Mouse (Mus musculus) hindbrain, postnatal 0 days (tissue): ENCODE data around the gene Cela1. TPM values are rescaled to one million over a fixed set of nuclear protein-coding genes. Genes with fewer than 3 reads are reported as not detected.

Experiments
- ATAC-seq: fragments of 200-750 bp; cut with Nextera tagmentation; 2 replicates; pipeline ENCODE4 v1.8.0; 2017; ENCODE audit warnings: mild to moderate bottlenecking, moderate TSS enrichment, moderate library complexity
- DNase-seq: peaks from one replicate; pipeline ENCODE4 v3.0.0-alpha.2; 2015; ENCODE audit warnings: low spot score
- H3K27ac ChIP-seq: fragments of 300-500 bp; sonication (generic); 2 replicates; pipeline ENCODE4 v1.5.1; 2014; ENCODE audit warnings: mild to moderate bottlenecking
- H3K27me3 ChIP-seq: fragments of 300-500 bp; sonication (generic); 2 replicates; pipeline ENCODE4 v1.6.1; 2014; ENCODE audit warnings: low read length, mixed read lengths; ENCODE audit not compliant: insufficient read depth
- H3K36me3 ChIP-seq: fragments of 300-500 bp; sonication (generic); 2 replicates; pipeline ENCODE4 v1.6.1; 2014; ENCODE audit warnings: low read length, mixed read lengths; ENCODE audit not compliant: insufficient read depth
- H3K4me1 ChIP-seq: fragments of 300-500 bp; sonication (generic); 2 replicates; pipeline ENCODE4 v1.6.1; 2014; ENCODE audit warnings: antibody characterized with exemption, low read length, mixed read lengths; ENCODE audit not compliant: insufficient read depth
- H3K4me2 ChIP-seq: fragments of 300-500 bp; sonication (generic); 2 replicates; pipeline ENCODE4 v1.6.1; 2014; ENCODE audit warnings: low read depth, mild to moderate bottlenecking, low read length, moderate library complexity, mixed read lengths
- H3K4me3 ChIP-seq: fragments of 300-500 bp; sonication (generic); 2 replicates; pipeline ENCODE4 v1.5.1; 2014; ENCODE audit warnings: low read length
- H3K9ac ChIP-seq: fragments of 300-500 bp; sonication (generic); replicated peaks from 2 replicates; pipeline ENCODE4 v1.6.1; 2014; ENCODE audit warnings: mild to moderate bottlenecking, low read length, moderate library complexity, mixed read lengths
- H3K9me3 ChIP-seq: fragments of 300-500 bp; sonication (generic); 2 replicates; pipeline ENCODE4 v1.6.1; 2016; ENCODE audit warnings: low read length, mixed read lengths
- CTCF ChIP-seq: IDR thresholded peaks from 2 replicates; pipeline ENCODE4 v1.5.1; 2016; ENCODE audit warnings: antibody characterized with exemption, control low read depth, low read depth
- WGBS: fragments of 180-500 bp; shearing (Covaris S2); extraction: QIAGEN DNeasy Blood & Tissue Kit; methylation state at CpG from one replicate; pipeline ENCODE4 v1.1.7; 2014; 5-methylcytosine and 5-hydroxymethylcytosine counted together
- polyA plus RNA-seq: library from polyadenylated mRNA; unstranded; fragments of >200 nt; fragmentation: Nextera tagmentation; extraction: Ambion mirVana; gene quantifications from 2 replicates; pipeline ENCODE4 v1.2.1, GENCODE M21; 2015
- total RNA-seq: library from RNA; depleted of rRNA; stranded (reverse); fragments of >200 nt; gene quantifications from 2 replicates; pipeline ENCODE4 v1.2.3, GENCODE M21; 2014

Cela1 gene
- total and polyA plus RNA-seq, 2 experiments from 2014 or later, result 1.8 to 3.1 TPM

DNA sequence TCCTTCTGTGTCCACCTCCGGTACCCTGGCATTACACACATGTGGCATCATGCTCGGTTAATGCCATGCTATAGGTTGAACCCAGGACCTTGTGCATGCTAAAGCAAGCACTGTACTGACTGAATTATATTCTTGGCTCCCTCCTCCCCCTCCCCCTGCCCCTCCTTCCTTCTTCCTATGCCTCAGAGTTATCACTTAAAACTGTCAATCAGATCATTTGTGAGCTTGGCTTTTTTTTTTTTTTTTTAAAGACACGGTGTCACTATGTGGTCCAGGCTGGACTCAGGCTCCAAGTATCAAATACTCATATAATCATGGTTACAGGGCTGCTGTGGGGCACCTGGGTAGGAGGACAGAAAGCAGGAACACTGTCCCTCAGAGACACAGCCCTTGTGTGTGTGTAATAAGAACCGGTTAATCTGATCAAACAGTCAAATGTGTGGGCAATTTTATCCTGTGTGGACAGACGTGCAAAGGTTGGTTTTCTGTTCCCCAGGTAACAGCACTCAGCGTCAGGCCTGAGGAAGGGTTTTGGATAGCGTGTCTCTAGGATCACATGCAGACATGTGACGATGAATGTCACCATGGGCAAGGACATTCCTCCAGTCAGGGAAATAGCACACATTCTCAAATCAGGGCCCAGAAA, 20.8 kb upstream of the Cela1 start:
- Histone ChIP-seq H3K27ac (no peak overlapping the region), H3K36me3 (no peaks in the 10 kb centered on the region), H3K4me1 (no peaks in the 10 kb centered on the region), H3K9me3 (no peaks in the 10 kb centered on the region), H3K27me3 (no peaks in the 10 kb centered on the region), H3K4me2 (no peak overlapping the region), H3K4me3 (no peak overlapping the region), H3K9ac (no peak overlapping the region)
- no peak for DNase-seq
- ATAC-seq, result no peak
- WGBS, result 81% methylated on average over 8 of the region's 8 CpGs
- TF ChIP-seq CTCF, result no peak

DNA sequence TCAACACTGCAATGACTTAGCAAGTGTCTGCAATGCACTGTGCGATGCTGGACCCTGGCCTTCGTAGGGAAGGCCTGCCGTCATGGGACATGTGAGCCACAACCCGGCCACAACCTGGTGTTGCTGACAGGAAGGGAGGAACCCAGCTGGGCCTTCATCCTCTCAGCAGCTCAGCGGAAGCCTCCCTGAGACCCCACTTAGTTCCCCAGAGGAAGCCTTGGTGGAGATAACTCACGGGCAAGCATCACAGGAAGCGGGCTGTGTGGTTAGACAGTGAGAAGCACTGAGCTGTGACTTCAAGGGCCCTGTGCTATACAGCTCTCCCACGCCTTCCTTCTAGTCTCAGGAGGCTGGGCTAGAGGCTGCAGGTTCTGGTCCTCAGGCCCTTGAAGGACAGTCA, 18.5 kb upstream of the Cela1 start:
- H3K36me3 ChIP-seq, result no peaks in the 10 kb centered on the region
- H3K4me3 ChIP-seq, result no peak overlapping the region
- ATAC-seq (no peak), DNase-seq (no peak)
- 68% methylated on average over 8 of the region's 8 CpGs for WGBS
- no peaks in the 10 kb centered on the region for H3K27me3 ChIP-seq
- no peaks in the 10 kb centered on the region for H3K4me1 ChIP-seq
- H3K27ac ChIP-seq, result no peak overlapping the region
- H3K4me2 ChIP-seq, result no peak overlapping the region
- H3K9me3 ChIP-seq, result no peaks in the 10 kb centered on the region
- H3K9ac ChIP-seq, result no peak overlapping the region
- TF ChIP-seq CTCF, result no peak

DNA sequence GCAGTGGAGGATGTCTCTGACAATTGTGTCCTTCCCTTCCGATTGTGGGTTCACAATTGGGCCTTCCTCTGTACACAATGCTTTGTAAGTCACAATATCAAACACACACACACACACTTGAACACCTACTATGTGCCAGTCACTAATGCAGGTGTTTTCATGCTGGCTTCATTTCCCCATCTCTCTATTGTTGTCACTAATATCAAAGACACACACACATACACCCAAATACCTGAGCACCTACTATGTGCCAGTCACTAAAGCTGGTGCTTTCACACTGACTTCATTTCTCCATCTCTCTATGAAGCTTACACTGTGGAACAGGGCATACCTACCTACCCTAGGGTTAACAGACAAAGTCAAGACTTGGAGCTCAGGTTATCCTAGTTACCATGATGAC, 17.7 kb upstream of the Cela1 start:
- Histone ChIP-seq H3K9me3 (no peaks in the 10 kb centered on the region), H3K27me3 (no peaks in the 10 kb centered on the region), H3K36me3 (no peaks in the 10 kb centered on the region), H3K4me1 (no peaks in the 10 kb centered on the region), H3K27ac (no peak overlapping the region), H3K9ac (no peak overlapping the region), H3K4me3 (no peak overlapping the region), H3K4me2 (no peak overlapping the region)
- no peak for TF ChIP-seq CTCF
- DNase-seq (no peak), ATAC-seq (no peak)
- WGBS, result 72% methylated on average over 1 of the region's 1 CpGs

DNA sequence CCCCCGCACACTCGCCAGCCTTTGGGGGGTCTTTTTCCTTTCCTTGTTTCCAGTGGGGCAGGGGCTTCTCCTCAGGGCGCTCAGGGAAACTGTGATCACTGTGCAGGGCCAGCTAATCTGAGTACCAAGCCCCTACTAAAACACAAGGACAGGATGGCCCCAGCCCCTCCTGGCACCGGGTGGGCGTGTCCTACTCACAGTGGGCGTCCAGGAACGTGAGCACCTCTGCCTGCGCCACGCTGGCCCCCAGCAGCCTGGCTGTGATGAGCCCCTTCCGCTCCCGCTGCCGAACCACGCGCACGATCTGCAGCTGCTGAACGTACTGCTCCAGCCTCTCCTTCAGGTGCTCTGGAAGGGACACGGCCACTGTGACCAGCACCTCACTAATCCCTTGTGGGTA, 16.2 kb upstream of the Cela1 start:
- Histone ChIP-seq H3K9me3 (no peaks in the 10 kb centered on the region), H3K27ac (no peak overlapping the region), H3K4me2 (peak overlapping the region; percentile 28; the same call in 1 of the 2 replicates), H3K27me3 (no peaks in the 10 kb centered on the region), H3K4me3 (no peak overlapping the region), H3K9ac (no peak overlapping the region), H3K4me1 (no peaks in the 10 kb centered on the region), H3K36me3 (no peaks in the 10 kb centered on the region)
- 7% methylated on average over 17 of the region's 17 CpGs for WGBS
- no peak for TF ChIP-seq CTCF
- no peak for DNase-seq
- ATAC-seq, result 0 out of 2 replicates have a peak, but pooled peaks have one; percentile 15

DNA sequence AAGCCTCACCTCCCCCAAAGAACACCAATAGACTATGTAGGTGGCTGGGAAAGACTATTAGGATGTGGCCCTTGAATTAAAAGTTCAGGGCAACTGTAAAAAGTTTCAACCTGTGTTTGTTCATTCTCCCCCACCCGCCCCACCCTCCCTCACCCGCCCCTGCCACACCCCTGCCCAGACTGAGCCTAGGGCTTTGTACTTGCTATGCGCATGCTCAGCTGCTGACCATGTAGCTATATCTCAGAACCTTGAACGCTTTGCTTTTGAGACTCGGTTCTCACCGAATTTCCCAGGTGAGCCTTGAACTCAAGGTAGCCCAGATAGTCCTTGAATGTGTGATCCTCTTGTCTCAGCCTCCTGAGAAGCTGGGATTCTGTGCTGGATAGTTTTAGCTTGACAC, 14.1 kb upstream of the Cela1 start:
- no peaks in the 10 kb centered on the region for H3K27me3 ChIP-seq
- DNase-seq, result no peak
- H3K9me3 ChIP-seq, result no peaks in the 10 kb centered on the region
- 77% methylated on average over 6 of the region's 6 CpGs for WGBS
- H3K9ac ChIP-seq, result no peak overlapping the region
- H3K36me3 ChIP-seq, result no peaks in the 10 kb centered on the region
- H3K27ac ChIP-seq, result no peak overlapping the region
- no peak for TF ChIP-seq CTCF
- no peak overlapping the region for H3K4me3 ChIP-seq
- no peak overlapping the region for H3K4me2 ChIP-seq
- no peaks in the 10 kb centered on the region for H3K4me1 ChIP-seq
- no peak for ATAC-seq

DNA sequence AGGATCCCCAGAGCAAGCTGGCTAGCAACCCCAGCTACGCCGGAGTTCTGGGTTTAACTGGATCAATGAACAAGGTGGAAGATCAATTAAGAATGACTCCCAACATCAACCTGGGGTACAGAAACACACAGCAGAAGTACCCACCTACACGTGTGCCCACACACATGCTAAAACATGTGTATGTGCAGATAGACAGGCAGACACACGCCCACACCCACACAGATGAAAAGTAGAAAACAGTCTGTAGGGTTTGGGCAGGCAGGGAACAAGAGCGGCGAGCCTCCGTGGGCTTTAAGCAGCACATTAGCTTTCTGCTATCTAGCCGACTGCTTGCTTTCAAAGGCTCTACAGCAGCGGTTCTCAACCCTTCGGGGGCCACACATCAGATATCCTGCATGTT, 13.4 kb upstream of the Cela1 start:
- WGBS, result 70% methylated on average over 10 of the region's 10 CpGs
- H3K36me3 ChIP-seq, result no peaks in the 10 kb centered on the region
- ATAC-seq (no peak), DNase-seq (no peak)
- H3K27ac ChIP-seq, result no peak overlapping the region
- H3K4me3 ChIP-seq, result no peak overlapping the region
- H3K4me2 ChIP-seq, result no peak overlapping the region
- H3K4me1 ChIP-seq, result no peaks in the 10 kb centered on the region
- no peaks in the 10 kb centered on the region for H3K9me3 ChIP-seq
- no peak for TF ChIP-seq CTCF
- H3K27me3 ChIP-seq, result no peaks in the 10 kb centered on the region
- no peak overlapping the region for H3K9ac ChIP-seq

DNA sequence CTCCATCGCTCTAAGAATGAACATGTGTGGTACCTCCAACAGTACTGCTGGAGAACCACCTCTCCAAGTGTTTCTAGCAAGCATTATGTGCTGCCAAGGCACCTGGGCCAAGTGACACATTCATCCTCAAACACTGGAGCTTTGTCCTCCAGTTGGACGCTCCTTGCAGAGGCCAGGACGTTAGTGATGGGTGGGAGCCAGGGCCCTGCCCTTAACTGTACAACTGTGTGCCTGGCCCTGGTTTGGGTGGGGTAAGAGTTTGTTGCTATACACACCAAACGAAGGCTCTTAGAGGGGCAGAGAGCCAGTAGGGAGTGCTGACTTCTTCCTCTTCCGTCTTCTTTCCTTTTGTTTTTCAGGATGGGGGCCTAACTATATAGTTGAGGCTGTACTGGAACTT, 12.7 kb upstream of the Cela1 start:
- ATAC-seq, result no peak
- Histone ChIP-seq H3K27me3 (no peaks in the 10 kb centered on the region), H3K9ac (no peak overlapping the region), H3K4me2 (no peak overlapping the region), H3K4me3 (no peak overlapping the region), H3K9me3 (no peaks in the 10 kb centered on the region), H3K27ac (no peak overlapping the region), H3K36me3 (no peaks in the 10 kb centered on the region), H3K4me1 (no peaks in the 10 kb centered on the region)
- no peak for DNase-seq
- 74% methylated on average over 5 of the region's 5 CpGs for WGBS
- TF ChIP-seq CTCF, result no peak
